8 mouse cellular contexts compared by ENCODE assay signal in the genomic region with DNA sequence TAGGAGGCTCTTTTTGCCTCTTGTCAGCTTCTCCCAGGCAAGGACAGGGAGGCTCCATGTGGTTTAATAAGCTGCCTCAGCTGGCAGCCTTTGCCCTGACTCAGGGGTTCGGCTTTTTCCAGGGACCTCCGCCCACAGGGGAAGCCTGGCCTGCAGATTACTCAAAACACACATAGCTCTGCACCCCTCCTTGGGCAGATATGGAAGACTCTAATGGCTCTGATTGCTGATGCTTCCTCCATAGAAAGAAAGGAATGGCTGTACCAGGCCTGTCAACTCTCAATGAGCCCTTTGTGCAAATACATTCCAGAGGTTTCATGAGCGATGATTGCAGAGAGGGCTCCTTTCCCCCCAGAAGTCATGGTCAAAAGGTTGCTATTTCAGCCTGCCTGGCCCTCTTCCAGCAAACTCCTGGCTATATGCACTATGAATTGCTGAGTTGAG.
DNase-seq lines count a peak whose midpoint lies in the region; ATAC-seq and TF ChIP-seq lines count a peak whose summit lies in the region.

No protein-coding gene starts in this region.

- no peaks in the 10 kb centered on the region for H3K27me3 ChIP-seq in kidney, embryonic 14.5 days (ENCODE audit: control insufficient read depth, insufficient read depth, low read length)
- H3K27me3 ChIP-seq in heart, embryonic 10.5 days (ENCODE audit: insufficient read depth, poor library complexity, severe bottlenecking) = no peaks in the 10 kb centered on the region
- H3K27me3 ChIP-seq in limb, embryonic 12.5 days = no peaks in the 10 kb centered on the region

- H3K36me3 ChIP-seq in kidney, embryonic 14.5 days (ENCODE audit: control insufficient read depth, insufficient read depth, low read length) = no peaks in the 10 kb centered on the region
- no peaks in the 10 kb centered on the region for H3K36me3 ChIP-seq in heart, embryonic 10.5 days
- no peaks in the 10 kb centered on the region for H3K36me3 ChIP-seq in limb, embryonic 12.5 days

- H3K9me3 ChIP-seq in kidney, embryonic 14.5 days (ENCODE audit: control insufficient read depth, low read length) = no peaks in the 10 kb centered on the region
- no peaks in the 10 kb centered on the region for H3K9me3 ChIP-seq in heart, embryonic 10.5 days
- H3K9me3 ChIP-seq in limb, embryonic 12.5 days = no peaks in the 10 kb centered on the region

- no peak overlapping the region for H3K4me2 ChIP-seq in kidney, embryonic 14.5 days (replicated peaks; ENCODE audit: low read depth, low read length)
- no peak overlapping the region for H3K4me2 ChIP-seq in limb, embryonic 12.5 days

- H3K9ac ChIP-seq in kidney, embryonic 14.5 days (ENCODE audit: low read depth, low read length) = no peak overlapping the region
- H3K9ac ChIP-seq in limb, embryonic 12.5 days (replicated peaks) = 0 out of 2 replicates have a peak overlapping the region, but pooled peaks have one; percentile 23

- H3K4me1 ChIP-seq in kidney, embryonic 14.5 days (ENCODE audit: control insufficient read depth, insufficient read depth, low read length) = peaks cover 4% of the 10 kb centered on the region; the same call in 1 of the 2 replicates
- peaks cover 7% of the 10 kb centered on the region; the same call in 1 of the 2 replicates for H3K4me1 ChIP-seq in heart, embryonic 10.5 days
- no peaks in the 10 kb centered on the region; the same call in 1 of the 2 replicates for H3K4me1 ChIP-seq in limb, embryonic 12.5 days (replicated peaks)

- H3K27ac ChIP-seq in kidney, embryonic 14.5 days (ENCODE audit: low read depth, low read length) = peak overlapping the region; percentile 55; the same call in 1 of the 2 replicates
- peak overlapping the region; percentile 76 for H3K27ac ChIP-seq in heart, embryonic 10.5 days
- peak overlapping the region; percentile 85 for H3K27ac ChIP-seq in limb, embryonic 12.5 days
- H3K27ac ChIP-seq in layer of hippocampus, adult 2 months = no peak overlapping the region

- no peak for DNase-seq in kidney, adult 18-20 months
- DNase-seq in brain, adult 2 months (ENCODE audit: low read depth, low spot score) = peak; percentile 29
- peak; percentile 83 for DNase-seq in heart, embryonic 10.5 days (ENCODE audit: low spot score)
- DNase-seq in layer of hippocampus, adult 2 months (ENCODE audit: low spot score in 2 of 2) = no peak
- no peak for DNase-seq in yolk sac, embryonic 10.5 days (ENCODE audit: low spot score)
- no peak for DNase-seq in natural killer cell, adult 2 months (ENCODE audit: low spot score in 2 of 2)

- no peak overlapping the region for H3K4me3 ChIP-seq in kidney, embryonic 14.5 days (ENCODE audit: low read length)
- H3K4me3 ChIP-seq in heart, embryonic 10.5 days = no peak overlapping the region
- no peak overlapping the region for H3K4me3 ChIP-seq in limb, embryonic 12.5 days (replicated peaks)
- H3K4me3 ChIP-seq in layer of hippocampus, adult 2 months = no peak overlapping the region

- ATAC-seq in kidney, embryonic 14.5 days (ENCODE audit: low FRiP score, low TSS enrichment) = peak; percentile 32; the same call in 1 of the 2 replicates
- peak; percentile 66; the same call in 1 of the 2 replicates for ATAC-seq in limb, embryonic 12.5 days (ENCODE audit: insufficient number of reproducible peaks, insufficient read depth, low FRiP score, low TSS enrichment, low read depth)

- no peak for TF ChIP-seq CTCF in layer of hippocampus, adult 2 months (conservative IDR thresholded peaks at IDR 0.05)

- 28% methylated on average over 3 of the region's 3 CpGs for WGBS in kidney, embryonic 14.5 days
- 27% methylated on average over 3 of the region's 3 CpGs for WGBS in heart, embryonic 10.5 days
- 25% methylated on average over 3 of the region's 3 CpGs for WGBS in limb, embryonic 12.5 days

Comparison
In these comparisons a context has a peak if more than half of its experiments do, and no peak if none do; other contexts are left out.
1. DNase-seq: peak in brain, adult 2 months (single experiment) and heart, embryonic 10.5 days (single experiment); none in kidney, adult 18-20 months (single experiment), layer of hippocampus, adult 2 months (0 of 2), yolk sac, embryonic 10.5 days (single experiment) and natural killer cell, adult 2 months (0 of 2).